Mouse (Mus musculus): ENCODE data around the gene Susd3.
A peak's percentile ranks its signal among the peaks of the same experiment; 100 is the strongest.

- no peak for TF ChIP-seq CTCF (IDR thresholded peaks at IDR 0.05; ENCODE audit: control insufficient read depth, insufficient read depth, low read length)
- TF ChIP-seq POLR2A (IDR thresholded peaks at IDR 0.05; ENCODE audit: borderline replicate concordance, control insufficient read depth, low read depth, low read length), result peak; percentile 90
Observed at GRCm38 (mm10) chr13:49215504-49216219, 32.8 kb downstream of the Susd3 start, which contains the start of gene Card19.
